Mouse (Mus musculus) B cell, adult 67 days (primary cell): ENCODE data around the gene Asgr1. TPM values are rescaled to one million over a fixed set of nuclear protein-coding genes. Genes with fewer than 3 reads are reported as not detected.

ENCODE experiments used
- total RNA-seq, 2 experiments: library from RNA; stranded (reverse); gene quantifications; 4 replicates each; pipeline ENCODE4 v1.2.4; 2023

Gene Asgr1
- not detected for total RNA-seq

DNA sequence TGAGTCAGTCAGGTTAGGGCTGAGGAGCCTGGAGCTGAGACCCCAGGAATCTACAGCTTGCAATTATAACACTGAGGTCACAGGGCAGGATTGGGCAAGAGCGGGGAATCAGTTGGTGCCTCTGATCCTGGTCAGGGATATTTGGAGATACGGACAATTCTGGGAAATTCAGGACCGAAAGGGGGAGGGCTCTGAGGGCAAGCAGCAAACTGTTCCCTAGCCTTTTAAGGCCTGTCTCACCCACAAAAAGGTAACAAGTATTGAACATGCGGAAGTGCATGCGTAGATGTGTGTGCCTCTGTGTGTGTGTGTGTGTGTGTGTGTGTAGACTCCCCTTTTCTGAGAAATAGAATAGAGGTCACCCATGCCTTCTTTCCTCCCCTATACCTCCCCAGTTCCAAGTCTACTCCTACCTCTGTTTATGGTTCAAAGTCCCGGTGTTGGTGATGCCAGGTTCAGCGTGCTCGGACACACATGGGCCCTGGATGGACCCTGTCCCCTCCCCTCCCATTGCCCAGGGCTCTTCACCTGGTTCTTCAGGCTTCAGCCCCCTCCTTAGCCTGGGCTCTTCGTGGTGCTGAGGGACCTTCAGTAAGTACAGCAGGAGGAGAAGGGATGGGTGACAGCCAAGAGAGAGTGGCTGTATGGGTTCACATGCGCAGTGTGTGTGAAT, at the start of gene Asgr1:
Asgr1 (plus strand) TSS at position 188 of the 673 bp plus-strand sequence.

GRCm38 (mm10) chr11:70014880-70015558, 38.9 kb upstream of the Asgr1 start, which contains the start of gene Acadvl:
TSS of gene Acadvl (minus strand) at chr11:70015411.

GRCm38 (mm10) chr11:70016669-70017068, 37.2 kb upstream of the Asgr1 start, which contains the start of gene Dlg4:
TSS of gene Dlg4 (plus strand) at chr11:70016942.

GRCm38 (mm10) chr11:70091986-70092783, 38.3 kb downstream of the Asgr1 start, which contains the start of gene Asgr2:
TSS of gene Asgr2 (plus strand) at chr11:70092644.

Other genes starting within 250 kb of the Asgr1 start
- not detected for gene Tmem102, start 248.5 kb upstream of the Asgr1 start, total RNA-seq
- not detected for gene Gm39566, start 238.8 kb upstream of the Asgr1 start, total RNA-seq
- gene Spem2, start 235.6 kb upstream of the Asgr1 start, total RNA-seq: not detected
- not detected for gene Spem1, start 231.9 kb upstream of the Asgr1 start, total RNA-seq
- gene Nlgn2, start 216.3 kb upstream of the Asgr1 start, total RNA-seq: under 1 TPM; 0.12 to 0.41 TPM
- 10 to 100 TPM; 27.0 to 38.9 TPM for gene Tmem256, start 215.6 kb upstream of the Asgr1 start, total RNA-seq
- gene Plscr3, start 207.7 kb upstream of the Asgr1 start, total RNA-seq: 10 to 100 TPM; 10.4 to 14.7 TPM
- gene Tnk1, start 195.4 kb upstream of the Asgr1 start, total RNA-seq: not detected
- gene Tmem95, start 176.1 kb upstream of the Asgr1 start, total RNA-seq: not detected
- 1 to 10 TPM; 2.7 to 3.2 TPM for gene Kctd11, start 172.7 kb upstream of the Asgr1 start, total RNA-seq
- 100 to 1,000 TPM; 518 to 555 TPM for gene Acap1, start 158.5 kb upstream of the Asgr1 start, total RNA-seq
- gene 2810408A11Rik, start 153.1 kb upstream of the Asgr1 start, total RNA-seq: 1 to 10 TPM; 2.5 TPM
- 10 to 100 TPM; 76.0 to 83.3 TPM for gene Neurl4, start 153.0 kb upstream of the Asgr1 start, total RNA-seq
- gene Gps2, start 140.2 kb upstream of the Asgr1 start, total RNA-seq: 100 to 1,000 TPM; 148 to 150 TPM
- 100 to 1,000 TPM; 355 to 387 TPM for gene Eif5a, start 132.1 kb upstream of the Asgr1 start, total RNA-seq
- gene Ybx2, start 118.3 kb upstream of the Asgr1 start, total RNA-seq: not detected
- not detected for gene Slc2a4, start 105.9 kb upstream of the Asgr1 start, total RNA-seq
- gene Cldn7, start 89.3 kb upstream of the Asgr1 start, total RNA-seq: not detected
- 100 to 1,000 TPM; 111 to 123 TPM for gene Ctdnep1, start 72.9 kb upstream of the Asgr1 start, total RNA-seq
- gene Elp5, start 71.6 kb upstream of the Asgr1 start, total RNA-seq: 10 to 100 TPM; 38.4 to 50.9 TPM
- gene Gabarap, start 62.9 kb upstream of the Asgr1 start, total RNA-seq: 100 to 1,000 TPM; 291 to 311 TPM
- 10 to 100 TPM; 59.7 to 74.6 TPM for gene Phf23, start 58.3 kb upstream of the Asgr1 start, total RNA-seq
- gene Dvl2, start 53.5 kb upstream of the Asgr1 start, total RNA-seq: 10 to 100 TPM; 47.8 to 61.1 TPM
- gene Acadvl, start 38.7 kb upstream of the Asgr1 start, total RNA-seq: 10 to 100 TPM; 58.2 to 58.6 TPM
- gene Dlg4, start 37.1 kb upstream of the Asgr1 start, total RNA-seq: 1 to 10 TPM; 1.9 to 4.5 TPM
- gene Asgr2, start 38.6 kb downstream of the Asgr1 start, total RNA-seq: not detected
- not detected for gene Mgl2, start 76.2 kb downstream of the Asgr1 start, total RNA-seq
- gene Clec10a, start 102.1 kb downstream of the Asgr1 start, total RNA-seq: not detected
- gene Slc16a11, start 158.7 kb downstream of the Asgr1 start, total RNA-seq: not detected
- 1 to 10 TPM; 2.9 to 3.7 TPM for gene Slc16a13, start 167.0 kb downstream of the Asgr1 start, total RNA-seq
- under 1 TPM; 0.46 to 0.77 TPM for gene Bcl6b, start 175.7 kb downstream of the Asgr1 start, total RNA-seq
- 10 to 100 TPM; 63.0 to 69.8 TPM for gene 0610010K14Rik, start 183.8 kb downstream of the Asgr1 start, total RNA-seq
- gene Gm21988, start 185.7 kb downstream of the Asgr1 start, total RNA-seq: 1 to 10 TPM; 2.9 to 5.9 TPM
- 10 to 100 TPM; 74.6 to 87.0 TPM for gene Rnasek, start 185.8 kb downstream of the Asgr1 start, total RNA-seq
- gene Alox12, start 201.3 kb downstream of the Asgr1 start, total RNA-seq: under 1 TPM in 1 of 2 experiments, not detected in 1; 0.52 TPM